Mouse (Mus musculus): ENCODE measurements around the gene Hoxa13. TPM values are rescaled to one million over a fixed set of nuclear protein-coding genes. Genes with fewer than 3 reads are reported as not detected.

The Hoxa13 gene
- polyA plus RNA-seq, 1 experiment from 2014 or later = 0.08 TPM

DNA sequence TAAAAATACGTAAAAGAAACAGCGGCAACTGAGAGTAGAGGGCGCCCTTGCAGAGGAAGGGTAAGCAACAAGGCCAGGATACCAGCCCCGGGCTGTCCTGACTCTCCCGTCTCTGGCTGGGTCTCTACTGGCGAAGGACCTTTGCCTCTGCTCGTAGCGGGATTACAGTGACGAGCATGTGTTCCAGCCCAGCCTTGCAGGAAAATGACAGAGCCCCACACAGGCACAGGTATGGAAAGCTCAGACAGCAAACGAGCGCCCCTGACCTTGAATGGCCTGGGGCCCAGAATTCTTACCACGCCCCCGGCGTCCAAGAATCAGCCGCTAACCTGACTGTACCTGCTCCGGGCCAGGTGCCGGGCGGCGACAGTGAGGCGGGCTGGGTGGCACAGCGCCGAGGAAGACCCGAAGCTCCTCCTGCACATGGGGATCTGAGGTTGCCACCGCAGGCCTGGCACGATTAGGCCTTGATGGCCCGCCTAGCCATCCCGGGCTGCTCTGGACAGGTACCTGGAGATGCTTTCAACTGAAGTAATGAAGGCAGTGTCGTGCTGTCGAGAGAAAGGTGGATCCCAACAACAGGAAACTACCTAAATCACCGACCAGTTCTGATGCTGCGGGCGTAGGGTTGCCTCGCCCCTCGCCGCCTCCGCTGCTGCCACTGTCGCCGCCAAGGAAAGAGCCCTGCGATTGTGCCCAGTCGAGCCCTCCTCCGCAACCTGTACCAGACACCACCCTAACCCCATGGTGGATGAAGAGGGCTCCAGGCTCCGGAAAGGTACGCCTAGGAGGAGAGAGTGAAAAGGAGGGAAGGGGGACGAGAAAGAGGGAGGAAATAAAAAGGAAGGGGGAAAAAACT, 30.9 kb downstream of the Hoxa13 start:
- Histone ChIP-seq H3K9me3 (no peaks in the 10 kb centered on the region), H3K4me2 (peak overlapping the region; percentile 97), H3K27ac (replicated peaks) (peak overlapping the region; percentile 98), H3K27me3 (peaks cover 12% of the 10 kb centered on the region), H3K4me1 (replicated peaks) (peaks cover 22% of the 10 kb centered on the region), H3K36me3 (no peaks in the 10 kb centered on the region), H3K4me3 (peak overlapping the region; percentile 53), H3K9ac (peak overlapping the region; percentile 98)
- WGBS = 1% methylated on average over 44 of the region's 44 CpGs
- ATAC-seq (ENCODE audit: low read depth) = no peak

- H3K36me3 ChIP-seq = no peaks in the 10 kb centered on the region
- H3K4me2 ChIP-seq = peak overlapping the region; percentile 97
- peaks cover 22% of the 10 kb centered on the region for H3K4me1 ChIP-seq (replicated peaks)
- peak overlapping the region; percentile 98 for H3K9ac ChIP-seq
- peaks cover 12% of the 10 kb centered on the region for H3K27me3 ChIP-seq
- no peak for ATAC-seq (ENCODE audit: low read depth)
- peak overlapping the region; percentile 98 for H3K27ac ChIP-seq (replicated peaks)
- peak overlapping the region; percentile 53 for H3K4me3 ChIP-seq
- no peaks in the 10 kb centered on the region for H3K9me3 ChIP-seq
- 1% methylated on average over 38 of the region's 38 CpGs for WGBS
Measured at GRCm38 (mm10) chr6:52228475-52229465, 31.9 kb downstream of the Hoxa13 start.

GRCm38 (mm10) chr6:52227470-52228222, 33.0 kb downstream of the Hoxa13 start:
- no peak for ATAC-seq (ENCODE audit: low read depth)
- Histone ChIP-seq H3K9me3 (no peaks in the 10 kb centered on the region), H3K27me3 (0 out of 2 replicates have a peak, but pooled peaks cover 2% of the 10 kb centered on the region), H3K4me1 (replicated peaks) (peaks cover 22% of the 10 kb centered on the region), H3K27ac (replicated peaks) (peak overlapping the region; percentile 100), H3K9ac (peak overlapping the region; percentile 100), H3K4me3 (peak overlapping the region; percentile 96), H3K4me2 (peak overlapping the region; percentile 97), H3K36me3 (no peaks in the 10 kb centered on the region)
- 4% methylated on average over 11 of the region's 11 CpGs for WGBS

DNA sequence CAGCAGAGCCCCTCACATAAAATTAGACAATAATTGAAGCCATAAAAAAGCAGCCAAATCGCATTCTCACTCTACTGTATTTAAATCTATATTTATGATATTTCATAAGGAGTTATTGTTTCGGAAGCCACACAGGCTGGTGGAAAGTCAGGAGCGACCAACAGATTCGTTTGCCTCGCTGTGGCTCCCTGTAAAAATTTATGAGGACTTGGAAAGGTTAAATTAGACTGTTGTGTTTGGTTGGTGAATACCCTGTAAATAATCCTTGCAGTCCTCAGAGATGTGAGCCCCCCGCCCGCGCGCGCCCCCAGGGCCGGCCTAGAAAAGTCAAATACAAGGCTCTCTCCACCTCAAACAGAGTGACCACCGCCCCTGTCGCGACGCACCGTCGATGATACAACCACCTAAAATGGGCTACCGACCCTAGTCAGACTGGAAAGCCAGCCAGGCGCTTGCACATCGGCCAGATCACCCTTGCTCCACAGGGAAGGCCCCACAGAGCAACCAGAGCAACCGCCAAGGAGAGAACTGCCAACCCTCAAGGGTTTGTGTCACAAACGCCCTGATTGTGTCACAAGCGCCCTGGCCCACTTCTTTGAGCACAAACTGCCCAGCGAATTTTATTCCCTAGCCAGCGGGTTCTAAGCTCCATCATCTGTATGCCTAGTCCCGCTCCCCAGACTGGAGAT, 34.0 kb downstream of the Hoxa13 start:
- peak overlapping the region; percentile 100 for H3K27ac ChIP-seq (replicated peaks)
- peak; percentile 15; the same call in 1 of the 2 replicates for ATAC-seq (ENCODE audit: low read depth)
- peak overlapping the region; percentile 97 for H3K4me2 ChIP-seq
- peak overlapping the region; percentile 100 for H3K9ac ChIP-seq
- no peaks in the 10 kb centered on the region for H3K36me3 ChIP-seq
- H3K27me3 ChIP-seq = no peaks in the 10 kb centered on the region
- no peaks in the 10 kb centered on the region for H3K9me3 ChIP-seq
- peak overlapping the region; percentile 96 for H3K4me3 ChIP-seq
- WGBS = 4% methylated on average over 26 of the region's 26 CpGs
- H3K4me1 ChIP-seq (replicated peaks) = peaks cover 30% of the 10 kb centered on the region

DNA sequence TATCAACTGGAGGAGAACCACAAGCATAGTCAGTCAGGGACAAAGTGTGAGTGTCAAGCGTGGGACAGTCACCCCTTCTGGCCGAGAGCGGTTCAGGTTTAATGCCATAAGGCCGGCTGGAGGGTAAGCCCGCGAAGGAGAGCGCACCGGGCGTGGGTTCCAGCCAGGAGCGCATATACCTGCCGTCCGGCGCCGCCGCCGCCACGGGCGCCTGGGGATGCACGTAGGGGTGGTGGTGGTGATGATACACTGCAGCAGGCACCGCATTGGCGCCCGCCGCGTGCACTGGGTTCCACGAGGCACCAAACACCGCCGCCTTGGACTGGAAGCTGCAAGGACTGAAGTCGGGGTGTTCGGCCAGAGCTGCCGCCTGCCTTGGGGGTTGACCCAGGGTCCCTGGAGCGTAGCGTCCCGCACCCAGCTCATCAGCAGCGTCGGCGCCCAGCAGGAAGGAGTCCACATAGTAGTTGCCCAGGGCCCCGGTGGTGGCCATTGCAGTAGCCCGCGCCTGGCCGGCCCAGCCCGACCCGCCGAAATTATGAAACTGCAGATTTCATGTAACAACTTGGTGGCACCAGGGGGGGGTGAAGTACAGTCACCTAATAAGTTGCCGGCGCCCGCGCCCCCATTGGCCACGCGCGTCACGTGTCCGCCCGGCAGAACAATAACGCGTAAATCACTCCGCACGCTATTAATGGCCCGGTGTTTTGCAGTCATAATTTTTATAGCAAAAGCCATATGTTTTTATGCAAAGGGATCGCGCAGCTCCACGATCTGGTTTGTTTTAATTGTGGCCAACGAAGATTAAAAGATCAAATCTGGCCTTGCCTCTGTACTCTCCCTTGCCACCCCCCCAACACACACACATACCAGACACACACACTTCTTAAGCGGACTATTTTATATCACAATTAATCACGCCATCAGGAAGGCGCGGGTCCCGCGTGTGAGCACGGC, 34.8 kb downstream of the Hoxa13 start:
- ATAC-seq (ENCODE audit: low read depth) = peak; percentile 57
- H3K27me3 ChIP-seq = no peaks in the 10 kb centered on the region
- peak overlapping the region; percentile 97 for H3K4me2 ChIP-seq
- H3K27ac ChIP-seq (replicated peaks) = peak overlapping the region; percentile 100
- H3K4me1 ChIP-seq (replicated peaks) = peaks cover 35% of the 10 kb centered on the region
- under 1% methylated on average over 69 of the region's 69 CpGs for WGBS
- no peaks in the 10 kb centered on the region for H3K36me3 ChIP-seq
- no peaks in the 10 kb centered on the region for H3K9me3 ChIP-seq
- H3K4me3 ChIP-seq = peak overlapping the region; percentile 96
- peak overlapping the region; percentile 100 for H3K9ac ChIP-seq

- Histone ChIP-seq H3K27me3 (no peaks in the 10 kb centered on the region), H3K27ac (replicated peaks) (peak overlapping the region; percentile 100), H3K4me1 (replicated peaks) (peaks cover 42% of the 10 kb centered on the region), H3K4me3 (peak overlapping the region; percentile 96), H3K9ac (peak overlapping the region; percentile 100), H3K4me2 (peak overlapping the region; percentile 97), H3K36me3 (no peaks in the 10 kb centered on the region), H3K9me3 (no peaks in the 10 kb centered on the region)
- no peak for ATAC-seq (ENCODE audit: low read depth)
- under 1% methylated on average over 36 of the region's 36 CpGs for WGBS
Measured at GRCm38 (mm10) chr6:52224895-52225611, 35.6 kb downstream of the Hoxa13 start.

DNA sequence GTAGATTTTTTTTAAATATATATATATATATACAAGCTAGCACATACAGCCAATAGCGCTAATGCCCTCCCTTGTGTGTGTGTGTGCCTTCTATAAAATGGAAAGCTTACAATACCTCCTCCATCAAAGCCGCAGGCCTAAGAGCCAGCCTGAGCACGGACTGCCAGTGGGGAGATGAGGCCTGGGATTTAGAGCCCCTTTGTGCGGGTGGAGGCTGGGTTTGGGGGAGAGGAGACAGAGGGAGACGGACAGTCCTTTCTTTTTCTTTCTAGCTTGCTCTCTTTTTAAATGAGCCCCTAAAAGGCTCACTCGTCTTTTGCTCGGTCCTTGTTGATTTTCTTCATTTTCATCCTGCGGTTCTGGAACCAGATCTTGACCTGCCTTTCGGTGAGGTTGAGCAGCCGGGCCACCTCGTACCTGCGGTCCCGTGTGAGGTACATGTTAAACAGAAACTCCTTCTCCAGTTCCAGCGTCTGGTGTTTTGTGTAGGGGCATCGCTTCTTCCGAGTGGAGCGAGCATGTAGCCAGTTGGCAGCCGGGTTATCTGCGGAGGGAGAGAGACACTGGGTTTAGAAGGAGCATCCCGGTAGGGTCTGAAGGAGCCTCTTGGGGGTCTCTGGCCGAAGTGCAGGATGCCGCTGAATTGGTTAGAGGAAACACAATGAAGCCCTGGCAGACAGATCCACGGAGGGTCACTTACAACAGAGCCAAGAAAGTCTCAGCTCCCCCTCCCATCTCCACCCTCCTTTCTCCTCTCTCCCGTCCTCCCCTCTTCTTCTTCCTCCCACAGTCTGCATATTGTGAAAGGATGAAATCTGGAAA, 36.5 kb downstream of the Hoxa13 start:
- H3K4me2 ChIP-seq = peak overlapping the region; percentile 97
- H3K27ac ChIP-seq (replicated peaks) = peak overlapping the region; percentile 100
- H3K4me3 ChIP-seq = peak overlapping the region; percentile 96
- H3K9me3 ChIP-seq = no peaks in the 10 kb centered on the region
- H3K27me3 ChIP-seq = no peaks in the 10 kb centered on the region
- H3K36me3 ChIP-seq = no peaks in the 10 kb centered on the region
- peaks cover 51% of the 10 kb centered on the region for H3K4me1 ChIP-seq (replicated peaks)
- H3K9ac ChIP-seq = peak overlapping the region; percentile 100
- 1% methylated on average over 24 of the region's 24 CpGs for WGBS
- no peak for ATAC-seq (ENCODE audit: low read depth)

GRCm38 (mm10) chr6:52222729-52223128, 38.0 kb downstream of the Hoxa13 start:
- Histone ChIP-seq H3K4me2 (peak overlapping the region; percentile 97), H3K36me3 (no peaks in the 10 kb centered on the region), H3K27me3 (no peaks in the 10 kb centered on the region), H3K9ac (peak overlapping the region; percentile 100), H3K4me3 (peak overlapping the region; percentile 96), H3K4me1 (replicated peaks) (peaks cover 57% of the 10 kb centered on the region), H3K27ac (replicated peaks) (peak overlapping the region; percentile 100), H3K9me3 (no peaks in the 10 kb centered on the region)
- no peak for ATAC-seq (ENCODE audit: low read depth)
- 7% methylated on average over 13 of the region's 13 CpGs for WGBS

DNA sequence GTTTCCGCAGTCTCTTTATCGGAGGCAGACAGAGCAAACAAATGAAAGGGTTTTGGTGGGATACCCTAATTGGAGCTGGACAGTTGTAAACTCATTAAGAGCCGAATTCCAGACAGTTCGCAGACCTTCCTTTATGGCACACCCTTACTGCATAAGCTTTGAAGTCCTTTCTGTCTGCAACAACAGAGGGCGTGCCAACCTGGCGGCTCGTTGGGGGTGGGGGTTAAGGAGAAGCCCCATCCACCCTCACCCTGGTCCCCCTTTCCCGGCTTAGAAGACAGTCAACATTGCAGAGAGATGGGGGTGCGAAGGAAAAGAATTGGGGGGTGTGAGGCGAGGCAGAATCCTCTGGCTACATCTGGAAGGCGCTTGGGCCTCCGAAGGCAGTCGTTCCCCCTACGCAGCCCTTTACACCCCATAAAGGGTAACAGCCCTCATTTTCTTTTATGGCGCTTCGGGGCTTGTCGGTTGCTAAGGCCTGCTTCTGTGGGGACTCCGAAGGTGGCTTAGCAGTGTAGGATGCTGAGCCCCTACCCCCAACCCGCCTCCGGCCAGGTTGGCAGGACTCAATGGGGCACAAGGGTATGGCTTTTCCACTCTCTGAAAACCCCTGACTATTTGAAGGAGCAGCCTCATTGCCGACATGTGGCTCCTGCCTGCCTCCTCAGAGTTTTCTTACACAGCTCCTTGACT, 38.5 kb downstream of the Hoxa13 start:
- peak; percentile 6 for ATAC-seq (ENCODE audit: low read depth)
- Histone ChIP-seq H3K27me3 (no peaks in the 10 kb centered on the region), H3K36me3 (no peaks in the 10 kb centered on the region), H3K9ac (peak overlapping the region; percentile 100), H3K4me2 (peak overlapping the region; percentile 97), H3K4me1 (replicated peaks) (peaks cover 54% of the 10 kb centered on the region), H3K27ac (replicated peaks) (peak overlapping the region; percentile 100), H3K4me3 (peak overlapping the region; percentile 96), H3K9me3 (no peaks in the 10 kb centered on the region)
- 1% methylated on average over 21 of the region's 21 CpGs for WGBS
